Mouse (Mus musculus): ENCODE results near the gene Bcl2l13. TPM values are rescaled to one million over a fixed set of nuclear protein-coding genes. Genes with fewer than 3 reads are reported as not detected.
"Not testable (repeated sequence)": the region's sequence is repeated elsewhere in the genome, so short reads cannot be mapped to it uniquely, and the experiment has no call there.

Gene Bcl2l13
- 10 to 100 TPM; 34.1 to 53.4 (median 45.8) TPM for total RNA-seq (2022)

DNA sequence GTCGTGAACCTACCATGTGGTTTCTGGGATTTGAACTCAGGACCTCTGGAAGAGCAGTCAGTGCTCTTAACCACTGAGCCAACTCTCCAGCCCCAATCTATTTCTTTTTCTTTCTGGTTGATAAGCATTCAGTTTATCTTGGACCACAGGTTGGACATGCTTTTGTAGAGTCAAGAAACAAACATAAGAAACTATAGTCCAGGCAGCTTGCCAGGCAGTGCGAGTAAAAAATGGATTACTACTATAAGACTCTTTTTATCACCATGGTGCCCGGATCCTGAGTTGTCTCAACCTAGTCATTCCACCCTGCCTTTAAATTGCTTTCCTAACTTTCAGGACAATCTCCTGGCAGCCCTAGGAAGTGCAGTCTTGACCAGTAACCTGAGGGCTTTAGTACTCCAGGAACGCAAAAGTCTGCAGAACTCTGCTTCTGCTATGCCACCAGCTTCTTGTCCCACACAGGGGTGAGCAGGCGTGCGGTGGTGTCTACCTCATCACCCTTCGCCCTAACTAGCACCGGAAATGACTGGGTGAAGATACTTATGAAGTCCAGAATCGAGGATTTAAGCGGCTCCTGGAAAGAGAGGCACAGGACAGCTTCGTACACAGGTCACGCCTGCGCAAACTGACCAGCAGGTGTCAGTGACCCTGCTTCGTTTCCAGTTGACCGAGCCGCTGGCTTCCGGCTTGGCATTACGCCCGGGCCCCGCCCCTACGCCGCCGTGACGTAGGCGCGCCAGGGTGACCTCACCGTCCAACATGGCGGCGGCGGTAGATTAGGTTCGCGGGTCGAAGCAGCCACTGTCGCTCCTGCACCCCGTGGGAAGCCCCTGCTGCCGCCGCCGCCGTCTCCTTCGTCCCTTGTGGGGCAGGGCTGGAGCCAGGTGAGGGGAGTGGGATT is at the start of gene Bcl2l13:
Gene Bcl2l13, plus strand, starts transcription at position 739 of the 901 bp plus-strand sequence.
- DNase-seq (ENCODE audit: low spot score in 2 of 2), result peak; percentile 86 to 98

DNA sequence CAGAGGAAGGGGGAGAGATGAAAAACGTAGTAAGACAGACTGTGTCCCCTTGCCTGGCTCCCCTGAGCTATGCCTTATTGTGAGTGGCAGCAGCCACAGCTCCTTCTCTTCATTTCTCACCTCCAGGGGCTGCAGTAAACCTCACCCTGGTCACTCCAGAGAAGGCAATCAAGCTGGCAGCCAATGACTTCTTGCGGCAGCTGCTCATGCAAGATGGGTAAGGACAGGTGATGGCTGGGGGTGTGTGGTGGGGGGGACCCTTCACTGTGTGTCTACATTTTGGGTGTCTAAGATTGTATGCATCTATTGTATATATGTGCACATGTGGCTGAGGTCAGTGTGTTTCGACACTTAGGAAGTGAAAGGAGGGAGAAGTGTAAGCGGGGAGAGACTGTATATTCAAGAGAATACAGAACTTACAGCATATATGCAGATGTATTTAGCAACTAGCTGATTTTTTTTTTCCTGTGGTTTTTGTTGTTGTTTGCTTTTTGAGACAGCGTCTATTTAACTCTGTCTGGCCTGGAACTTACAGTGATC is 47.9 kb upstream of the Bcl2l13 start:
- no peak for DNase-seq (ENCODE audit: low spot score in 2 of 2)

DNA sequence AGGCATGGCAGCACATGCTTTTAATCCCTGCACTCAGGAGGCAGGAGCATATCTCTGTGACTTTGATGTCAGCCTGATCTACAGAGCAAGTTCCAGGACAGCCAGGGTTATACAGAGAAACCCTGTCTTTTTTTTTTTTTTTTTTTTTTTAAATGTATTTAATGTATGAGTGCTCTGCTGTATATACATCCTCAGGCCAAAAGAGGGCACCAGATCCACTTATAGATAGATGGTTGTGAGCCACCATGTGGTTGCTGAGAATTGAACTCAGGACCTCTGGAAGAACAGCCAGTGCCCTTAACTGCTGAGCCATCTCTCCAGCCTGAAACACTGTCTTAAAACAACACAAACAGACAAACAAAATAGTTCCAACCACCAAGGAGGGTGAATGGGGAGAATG is 47.1 kb upstream of the Bcl2l13 start:
- DNase-seq (ENCODE audit: low spot score in 2 of 2), result no peak

DNA sequence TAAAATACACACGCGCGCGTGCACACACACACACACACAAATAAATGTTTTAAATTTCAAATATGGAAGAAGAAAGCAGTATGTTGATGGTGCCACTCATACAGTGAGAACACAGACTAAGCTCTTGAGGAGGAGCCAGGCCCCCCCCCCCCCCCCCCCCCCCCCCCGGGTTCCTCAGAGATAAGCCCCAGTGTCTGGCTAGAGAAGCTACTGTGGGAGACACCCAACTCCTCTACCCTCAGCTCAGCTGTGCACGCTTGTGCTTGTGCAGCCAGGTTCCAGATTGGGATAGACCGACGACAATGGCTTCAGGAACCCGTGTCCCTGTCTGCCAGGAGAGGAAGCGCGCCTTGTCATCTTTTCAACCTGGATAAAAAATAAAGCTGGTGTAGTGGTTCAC is 45.9 kb upstream of the Bcl2l13 start:
- DNase-seq (ENCODE audit: low spot score in 2 of 2), result no peak

DNA sequence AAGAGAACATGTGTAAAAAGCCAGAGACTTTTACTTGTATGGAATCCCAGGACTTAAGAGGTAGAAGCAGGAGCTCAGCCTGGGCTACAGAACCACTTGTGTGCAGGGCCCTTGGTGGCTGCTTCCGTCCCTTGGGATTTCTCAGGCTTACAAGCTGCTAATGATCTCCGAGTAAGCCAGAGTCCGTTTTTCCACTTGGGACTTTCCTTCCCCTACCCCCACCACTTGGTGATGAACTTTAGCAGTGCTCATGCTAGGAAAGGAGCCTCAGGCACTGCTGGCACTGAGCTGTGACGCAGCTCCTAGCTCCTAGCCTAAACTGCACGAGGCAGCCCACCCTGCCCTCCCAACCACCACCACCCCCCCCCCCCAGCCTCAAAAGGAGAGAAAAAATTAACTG is 45.3 kb upstream of the Bcl2l13 start:
- no peak for DNase-seq (ENCODE audit: low spot score in 2 of 2)

DNA sequence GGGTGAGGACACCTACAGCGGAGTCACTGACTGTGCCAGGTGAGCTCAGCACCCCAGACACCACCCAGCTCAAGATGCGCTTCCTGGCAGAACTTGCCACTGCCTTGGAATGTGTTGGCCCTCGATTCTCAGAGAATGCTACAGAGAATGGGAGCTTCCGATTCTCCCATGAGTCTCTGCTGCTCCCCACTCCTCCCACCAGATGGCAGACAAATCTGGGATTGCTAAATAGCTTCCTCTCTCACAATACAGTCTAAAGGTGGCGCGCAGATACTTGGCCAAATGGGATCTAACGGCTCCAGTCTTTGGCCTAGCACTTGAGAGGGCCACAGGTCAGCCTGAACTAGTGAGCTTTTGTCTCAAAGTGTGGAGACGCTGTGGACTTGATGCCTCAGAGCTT is 43.1 kb upstream of the Bcl2l13 start:
- peak in 1 of 2 experiments; percentile 41 for DNase-seq (ENCODE audit: low spot score in 2 of 2)

DNA sequence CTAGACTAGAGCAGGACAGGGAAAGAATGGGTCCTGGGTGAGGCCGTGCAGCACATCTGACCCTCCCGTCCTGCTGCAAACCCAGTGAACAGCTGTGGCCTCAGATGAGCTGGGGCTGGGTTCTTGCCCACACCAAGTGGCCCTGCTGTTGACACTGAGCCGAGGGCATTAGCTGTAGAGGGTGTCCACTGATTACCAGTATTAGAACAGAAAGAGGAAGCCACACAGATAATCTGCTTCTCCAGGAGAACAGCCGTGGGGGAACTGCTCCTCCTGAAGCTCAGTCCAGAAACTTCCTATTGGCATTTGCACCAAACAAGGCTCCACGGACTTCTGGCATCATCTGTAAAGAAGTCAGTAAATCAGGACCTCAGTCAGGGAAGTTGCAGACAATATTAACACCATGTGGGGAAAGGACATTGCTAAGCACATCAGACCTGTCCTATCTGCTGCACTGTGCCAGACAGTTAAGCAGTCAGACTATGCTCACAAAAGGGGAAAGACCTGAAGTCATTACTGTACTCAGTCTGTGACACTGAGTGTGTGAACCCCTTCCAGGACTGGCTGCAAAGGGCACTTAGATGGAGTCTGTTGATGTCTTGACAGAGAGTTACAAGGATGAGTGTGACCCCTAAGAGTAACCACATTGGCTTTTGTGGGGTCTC is 40.5 kb upstream of the Bcl2l13 start:
- DNase-seq (ENCODE audit: low spot score in 2 of 2), result no peak

DNA sequence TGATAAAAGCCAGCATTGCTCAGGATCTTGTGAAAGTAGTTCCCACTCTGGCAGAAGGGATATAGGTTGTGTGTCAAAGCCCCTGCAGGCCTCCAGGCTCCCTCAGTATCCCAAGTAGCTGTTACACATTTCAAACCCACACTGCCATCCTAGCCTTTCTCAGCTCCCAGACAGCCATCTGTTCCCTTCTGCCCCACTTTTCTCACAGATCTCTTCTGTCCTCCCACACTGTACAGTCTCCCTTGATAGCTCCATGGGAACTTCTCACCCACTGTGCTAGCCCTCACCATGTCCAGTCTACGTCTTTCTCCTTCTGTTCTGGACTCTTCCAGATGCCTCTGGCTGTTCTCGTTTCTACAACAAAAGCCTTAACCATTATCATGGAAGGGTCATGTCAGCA is 39.9 kb upstream of the Bcl2l13 start:
- peak in 1 of 2 experiments; percentile 70 for DNase-seq (ENCODE audit: low spot score in 2 of 2)

DNA sequence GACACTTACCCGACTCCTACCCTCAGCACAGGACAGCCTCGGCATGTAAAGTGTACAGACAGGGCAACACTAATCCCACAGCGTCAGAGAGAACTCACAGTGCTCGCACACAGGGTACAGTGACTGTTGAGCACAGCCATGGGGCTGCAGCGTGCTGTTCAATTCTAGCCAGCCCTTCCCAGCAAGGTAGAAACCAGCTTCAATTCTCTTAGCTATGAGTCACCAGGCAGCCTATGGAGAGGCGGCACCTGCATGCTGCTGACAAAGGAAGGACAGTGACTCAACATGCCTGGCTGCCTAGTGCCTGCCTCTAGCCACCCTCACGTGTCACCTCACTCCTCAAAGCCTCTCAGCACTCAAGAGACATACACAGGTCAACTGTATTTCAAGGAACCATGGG is 38.0 kb upstream of the Bcl2l13 start:
- DNase-seq (ENCODE audit: low spot score in 2 of 2), result peak in 1 of 2 experiments; percentile 74

DNA sequence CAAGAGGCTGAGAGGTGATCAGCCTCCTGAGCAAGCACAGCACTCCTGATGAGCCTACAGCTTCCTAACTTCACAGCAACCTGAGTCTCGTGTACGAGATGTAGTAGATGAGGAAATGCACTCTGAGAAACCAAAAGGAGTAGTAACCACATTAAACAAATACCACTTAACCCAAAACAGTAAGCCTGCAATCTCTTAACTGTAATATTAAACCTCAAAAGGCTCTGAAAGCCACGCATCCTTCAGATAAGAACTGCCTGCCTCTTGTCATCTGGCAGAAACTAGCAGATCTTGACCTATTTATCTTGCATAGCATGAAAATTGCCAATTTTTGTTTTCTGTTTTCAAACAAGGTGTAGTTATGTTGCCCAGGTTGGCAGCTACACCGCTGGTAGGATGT is 37.1 kb upstream of the Bcl2l13 start:
- no peak for DNase-seq (ENCODE audit: low spot score in 2 of 2)

DNA sequence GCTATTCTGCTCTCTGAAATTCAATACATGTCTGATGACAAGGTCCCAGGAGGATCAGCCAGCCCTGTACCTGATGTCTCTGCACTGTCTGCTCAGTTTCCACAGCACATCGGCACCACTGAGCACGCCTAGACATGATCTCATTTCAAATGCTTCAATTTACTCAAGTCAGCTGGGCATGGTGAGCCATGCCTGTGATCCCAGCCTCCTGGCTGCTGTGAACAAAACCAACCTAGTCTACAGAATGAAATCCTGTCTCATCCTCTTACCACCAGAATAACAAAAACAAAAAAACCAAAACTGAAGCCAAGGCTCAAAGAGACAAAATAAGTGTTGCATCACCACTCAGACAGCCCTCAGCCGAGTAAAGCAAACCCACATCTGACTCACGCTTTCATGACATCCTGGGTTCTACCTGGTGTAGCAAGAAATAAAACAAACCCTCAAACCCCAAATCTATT is 36.4 kb upstream of the Bcl2l13 start:
- peak in 1 of 2 experiments; percentile 36 for DNase-seq (ENCODE audit: low spot score in 2 of 2)

DNA sequence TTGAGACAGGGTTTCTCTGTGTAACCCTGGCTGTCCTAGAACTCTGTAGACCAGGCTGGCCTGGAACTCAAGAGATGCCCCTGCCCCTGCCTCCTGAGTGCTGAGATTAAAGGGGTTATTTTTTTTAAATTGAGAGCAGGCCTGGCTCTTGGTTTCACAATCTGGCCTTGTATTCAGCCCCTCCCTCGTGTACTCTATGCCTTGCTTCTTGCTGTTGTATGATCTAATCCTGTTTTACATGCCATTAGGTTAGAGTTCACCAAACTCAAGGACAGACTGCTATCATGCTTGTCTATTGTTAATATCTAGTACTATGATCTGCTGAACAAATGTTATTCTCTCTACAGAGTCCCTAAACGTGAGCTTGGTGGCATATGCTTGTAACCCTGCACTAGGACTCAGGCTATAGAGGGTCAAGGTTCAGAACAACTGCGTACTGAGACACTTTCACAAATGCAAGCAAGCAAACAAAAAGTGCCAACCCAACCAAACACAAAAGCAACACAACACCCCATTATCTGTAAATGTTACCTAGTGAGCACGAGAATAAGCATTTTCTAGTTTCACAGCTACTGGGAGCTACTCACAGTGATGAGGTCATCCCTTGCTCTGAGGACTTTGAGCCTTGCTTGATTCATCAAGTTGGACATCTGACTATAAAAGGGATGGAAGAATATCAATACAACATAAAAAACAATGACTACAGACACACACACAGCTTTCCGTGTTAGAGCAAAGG is 28.8 kb upstream of the Bcl2l13 start:
- DNase-seq (ENCODE audit: low spot score in 2 of 2), result no peak

DNA sequence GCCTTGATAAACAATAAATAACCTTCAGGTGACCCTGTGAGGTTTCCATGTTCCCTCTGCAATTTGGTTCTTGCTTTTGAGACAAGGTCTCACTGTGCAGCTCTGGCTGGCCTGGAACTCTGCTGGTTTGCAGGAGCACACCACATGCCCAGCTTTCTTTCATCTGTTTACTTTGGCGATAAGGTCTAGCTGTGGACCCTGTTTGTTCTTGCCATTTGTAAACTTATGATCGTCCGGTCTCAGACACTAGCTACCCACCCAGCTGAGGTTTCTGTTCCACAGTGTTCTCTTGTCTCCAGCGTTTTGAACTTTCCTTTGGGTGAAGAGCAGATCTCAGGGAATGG is 28.3 kb upstream of the Bcl2l13 start:
- no peak for DNase-seq (ENCODE audit: low spot score in 2 of 2)

DNA sequence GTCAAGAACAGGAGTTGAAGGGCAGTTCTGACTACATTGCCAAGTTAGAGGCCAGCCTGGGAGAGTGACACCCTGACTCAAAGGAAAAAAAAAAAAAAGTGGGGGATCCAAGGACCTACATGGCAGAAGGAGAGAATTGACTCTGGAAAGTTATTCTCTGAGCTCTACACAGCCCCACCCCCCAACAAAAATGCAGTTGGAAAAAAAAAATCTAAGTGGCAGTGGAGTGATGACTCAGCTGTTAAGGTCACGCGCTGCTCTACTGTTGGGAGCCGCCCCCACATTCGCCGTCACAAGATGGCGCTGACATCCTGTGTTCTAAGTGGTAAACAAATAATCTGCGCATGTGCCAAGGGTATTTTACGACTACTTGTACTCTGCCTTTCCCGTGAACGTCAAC is 24.0 kb upstream of the Bcl2l13 start:
- not testable (repeated sequence) for DNase-seq (ENCODE audit: low spot score in 2 of 2)

DNA sequence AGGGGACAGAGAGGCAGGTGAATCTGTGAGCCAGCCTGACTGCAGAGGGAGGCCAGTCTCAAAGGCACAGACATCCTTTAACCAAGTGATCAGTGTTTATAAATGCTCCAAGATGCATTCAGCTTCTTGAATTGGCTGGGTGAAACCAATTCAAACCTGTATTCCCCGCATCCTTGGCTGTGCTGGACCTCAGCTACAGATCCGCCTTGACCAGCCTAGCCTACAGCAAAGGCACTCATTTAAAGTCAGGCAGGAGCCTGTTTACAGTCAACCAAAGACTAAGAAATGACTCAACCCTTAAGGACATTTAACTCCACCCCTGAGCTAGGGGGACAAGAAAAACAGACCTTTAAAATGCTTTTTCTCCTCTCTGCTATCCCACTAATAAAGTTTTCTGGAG is 16.7 kb upstream of the Bcl2l13 start:
- no peak for DNase-seq (ENCODE audit: low spot score in 2 of 2)

DNA sequence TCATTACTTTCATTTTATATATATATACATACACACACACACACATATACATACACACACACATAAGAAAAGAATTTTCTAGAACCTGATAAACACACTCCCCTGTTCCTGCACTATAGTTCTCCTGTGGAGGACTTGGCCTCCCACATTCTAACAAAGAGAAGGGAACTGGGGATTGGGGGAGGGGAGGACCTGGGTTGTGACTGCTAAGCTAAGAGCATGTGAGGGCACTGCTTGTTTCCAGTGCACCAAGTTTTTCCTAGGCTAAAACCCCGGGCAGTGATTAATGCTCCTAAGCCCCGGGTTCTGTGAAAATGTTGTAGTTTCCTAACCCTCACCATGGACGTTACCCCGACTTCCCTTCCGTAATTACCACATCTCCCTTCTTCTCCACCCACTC is 15.9 kb upstream of the Bcl2l13 start:
- no peak for DNase-seq (ENCODE audit: low spot score in 2 of 2)

DNA sequence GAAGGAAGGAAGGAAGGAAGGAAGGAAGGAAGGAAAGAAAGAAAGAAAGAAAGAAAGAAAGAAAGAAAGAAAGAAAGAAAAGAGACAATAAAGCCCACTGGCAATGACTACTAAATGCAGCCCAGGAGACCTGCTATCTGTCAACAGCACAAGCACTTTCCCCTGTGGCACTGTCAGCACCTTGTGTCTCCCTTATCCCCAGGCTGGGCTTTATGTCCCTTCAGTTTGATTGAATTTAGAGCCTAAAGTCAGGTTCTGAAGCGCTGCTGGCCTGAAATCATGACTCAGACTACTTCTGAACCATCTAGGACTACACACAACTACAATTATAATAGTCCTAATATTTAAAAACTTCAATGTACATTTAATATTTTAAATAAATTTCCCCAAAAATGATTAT is 15.1 kb upstream of the Bcl2l13 start:
- no peak for DNase-seq (ENCODE audit: low spot score in 2 of 2)

DNA sequence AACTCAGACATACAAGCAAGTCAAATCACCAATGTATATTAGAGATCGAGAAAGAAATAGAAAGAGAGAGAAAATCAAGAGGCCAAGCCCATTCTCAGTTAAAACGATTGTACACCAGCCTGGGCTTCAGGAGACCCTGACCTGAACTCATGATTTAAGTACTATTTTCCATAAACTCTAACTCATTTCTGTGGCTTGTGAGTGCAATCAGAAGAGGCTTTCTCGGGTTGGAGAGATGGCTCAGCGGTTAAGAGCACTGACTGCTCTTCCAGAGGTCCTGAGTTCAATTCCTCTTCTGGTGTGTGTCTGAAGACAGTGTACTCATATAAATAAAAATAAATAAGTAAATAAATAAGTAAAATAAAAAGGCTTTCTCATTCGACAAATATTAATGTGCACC is 14.3 kb upstream of the Bcl2l13 start:
- no peak for DNase-seq (ENCODE audit: low spot score in 2 of 2)

DNA sequence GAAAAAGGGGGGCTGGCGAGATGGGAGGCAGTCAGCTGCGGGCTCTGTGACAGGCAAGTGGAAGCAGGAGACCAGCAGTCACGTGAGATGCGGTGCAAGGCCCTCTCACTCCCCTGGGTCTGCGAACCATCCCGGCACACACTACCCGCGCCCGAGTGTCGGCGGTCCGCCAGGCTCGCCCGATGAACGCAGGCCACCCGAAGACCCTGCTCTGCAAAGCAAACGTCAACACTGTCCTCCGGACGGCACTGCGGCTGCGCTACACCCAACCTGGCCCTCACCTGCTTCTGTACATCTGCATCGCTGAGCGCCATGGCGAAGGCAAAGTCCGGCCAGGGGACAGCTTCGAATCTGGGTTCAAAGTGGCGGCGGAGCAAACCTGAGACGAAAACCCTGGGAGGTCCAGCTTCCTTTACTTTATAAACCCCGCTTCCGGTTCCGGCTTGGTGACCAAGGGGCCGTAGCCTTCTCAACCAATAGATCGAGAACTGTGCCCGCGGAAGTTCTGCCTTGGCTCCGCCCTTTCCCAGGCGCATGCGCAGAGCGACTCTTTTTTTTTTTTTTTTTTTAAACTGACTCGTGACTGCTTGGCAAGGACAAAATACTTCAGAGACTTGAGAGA is 13.6 kb upstream of the Bcl2l13 start, which contains the start of gene Atp6v1e1:
Gene Atp6v1e1, minus strand, starts transcription at position 487 of the 622 bp plus-strand sequence.
- DNase-seq (ENCODE audit: low spot score in 2 of 2), result peak; percentile 74 to 92

DNA sequence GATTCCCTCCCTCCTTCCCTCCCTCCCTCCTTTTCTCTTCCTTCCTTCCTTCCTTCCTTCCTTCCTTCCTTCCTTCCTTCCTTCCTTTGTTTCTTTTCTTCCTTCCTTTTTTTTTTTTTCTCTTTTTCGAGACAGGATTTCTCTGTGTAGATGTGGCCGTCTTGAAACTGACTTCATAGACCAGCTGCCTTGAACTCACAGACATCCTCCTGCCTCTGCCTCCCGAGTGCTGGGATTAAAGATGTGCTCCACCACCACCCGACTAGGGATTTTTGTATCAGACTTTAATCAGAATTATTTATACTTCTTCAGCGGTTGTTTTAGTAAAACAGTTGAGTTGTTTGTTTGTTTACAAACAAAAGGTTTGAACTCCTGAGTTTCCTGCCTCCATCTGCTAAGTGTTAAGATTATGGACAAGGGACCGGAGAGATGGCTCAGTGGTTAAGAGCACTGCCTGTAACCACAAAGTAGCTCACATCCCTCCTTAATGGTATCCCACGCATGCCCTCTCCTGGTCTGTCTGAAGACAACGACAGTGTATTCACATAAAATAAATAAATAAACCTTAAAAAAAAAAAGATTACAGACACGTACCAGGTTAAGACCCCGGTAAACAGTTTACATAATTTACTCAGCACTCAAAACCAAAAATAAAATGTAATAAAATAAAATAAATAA is 12.9 kb upstream of the Bcl2l13 start:
- DNase-seq (ENCODE audit: low spot score in 2 of 2), result no peak

DNA sequence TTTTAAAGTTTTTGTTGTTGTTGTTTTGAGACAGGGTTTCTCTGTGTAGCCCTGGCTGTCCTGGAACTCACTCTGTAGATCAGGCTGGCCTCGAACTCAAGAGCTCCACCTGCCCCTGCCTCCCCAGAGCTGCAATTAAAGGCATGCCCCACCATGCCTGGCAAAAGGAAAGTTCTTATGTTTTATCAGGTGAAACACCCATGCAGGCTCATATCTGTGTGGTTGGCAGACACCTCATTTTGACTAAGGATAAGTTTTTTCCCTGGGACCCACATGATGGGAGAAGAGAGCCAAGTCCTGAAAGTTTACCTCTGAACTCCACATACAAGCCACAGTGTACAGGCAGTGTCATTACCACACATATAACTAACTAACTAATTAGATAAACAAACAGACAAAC is 6.0 kb upstream of the Bcl2l13 start:
- DNase-seq (ENCODE audit: low spot score in 2 of 2), result no peak
